Mouse (Mus musculus): ENCODE results near the gene Noa1. TPM values are rescaled to one million over a fixed set of nuclear protein-coding genes. Genes with fewer than 3 reads are reported as not detected.

Gene Noa1
- polyA plus RNA-seq, 2 experiments: 11.4 to 14.0 TPM

DNA sequence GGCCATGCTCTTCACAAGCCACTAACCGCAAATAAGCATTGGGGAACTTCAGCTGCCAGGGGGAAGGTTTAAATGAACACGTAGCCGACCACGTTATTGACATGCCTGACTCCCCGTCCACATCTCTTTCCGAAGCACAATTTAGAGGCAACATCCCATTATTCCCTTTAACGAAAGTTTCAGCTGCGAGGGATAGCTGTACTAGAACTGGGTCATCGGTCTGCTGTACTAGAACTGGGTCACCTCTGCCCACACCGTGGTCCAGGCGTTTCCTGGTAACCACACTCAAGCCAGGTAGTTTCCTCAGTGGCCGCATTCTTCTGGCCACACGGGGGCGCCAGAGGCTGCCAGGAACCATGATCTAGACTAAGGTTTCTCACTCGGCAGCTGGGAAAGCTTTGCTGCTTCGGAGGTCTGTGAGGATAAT, 44.5 kb upstream of the Noa1 start:
- H3K9ac ChIP-seq (replicated peaks): no peak overlapping the region
- no peaks in the 10 kb centered on the region for H3K9me3 ChIP-seq (ENCODE audit: control insufficient read depth, low read length)
- peak overlapping the region; percentile 51 for H3K4me2 ChIP-seq (ENCODE audit: low read depth)
- under 1% methylated on average over 16 of the region's 16 CpGs for WGBS (ENCODE audit: insufficient replicate concordance)
- H3K27me3 ChIP-seq (ENCODE audit: control insufficient read depth, insufficient read depth, low read length): no peaks in the 10 kb centered on the region
- H3K27ac ChIP-seq: no peak overlapping the region
- H3K4me1 ChIP-seq (replicated peaks; ENCODE audit: control insufficient read depth in 2 of 2, insufficient read depth in 2 of 2, low read length in 1 of 2): peaks cover 0 to 8% of the 10 kb centered on the region in 2 experiments; a peak in 2 of 4 replicates
- TF ChIP-seq CTCF (IDR thresholded peaks at IDR 0.05; ENCODE audit: low read depth) (peak; percentile 98), EP300 (IDR thresholded peaks at IDR 0.05; ENCODE audit: low read depth) (no peak)
- DNase-seq (ENCODE audit: low read depth in 3 of 3, low spot score in 3 of 3): peak; percentile 41 to 50 (median 43)
- H3K4me3 ChIP-seq (ENCODE audit: insufficient read depth in 1 of 2, low read depth in 2 of 2, low read length in 2 of 2): peak overlapping the region in 1 of 2 experiments; percentile 46; a peak in 2 of 4 replicates
- 0 out of 2 replicates have a peak, but pooled peaks have one; percentile 22 for ATAC-seq (ENCODE audit: insufficient read depth)
- peaks cover 6% of the 10 kb centered on the region for H3K36me3 ChIP-seq (replicated peaks; ENCODE audit: control insufficient read depth, insufficient read depth, low read depth)

DNA sequence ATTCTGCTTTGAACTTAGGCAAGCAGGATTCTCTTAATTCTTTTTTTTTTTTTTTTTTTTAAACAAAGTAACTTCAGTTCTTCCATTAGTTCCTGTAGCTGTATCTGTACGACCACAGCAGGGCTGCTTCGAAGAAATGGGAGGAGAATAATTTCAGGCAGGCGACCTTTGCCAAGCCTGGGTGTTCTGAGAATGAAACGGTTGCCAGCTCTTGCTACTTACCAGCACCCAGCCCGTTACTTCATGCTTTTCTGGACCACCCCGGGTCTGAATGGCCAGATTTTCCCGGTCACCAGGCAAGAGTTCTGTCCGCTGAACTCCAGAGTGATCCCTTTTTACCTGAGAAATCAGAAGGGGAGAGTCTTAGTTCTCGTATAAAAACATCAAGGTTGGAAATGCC, 41.8 kb upstream of the Noa1 start:
- peaks cover 23% of the 10 kb centered on the region for H3K36me3 ChIP-seq (replicated peaks; ENCODE audit: control insufficient read depth, insufficient read depth, low read depth)
- DNase-seq (ENCODE audit: low read depth in 3 of 3, low spot score in 3 of 3) (no peak), ATAC-seq (ENCODE audit: insufficient read depth) (no peak)
- no peak overlapping the region for H3K27ac ChIP-seq
- H3K4me3 ChIP-seq (ENCODE audit: insufficient read depth in 1 of 2, low read depth in 2 of 2, low read length in 2 of 2): no peak overlapping the region
- WGBS (ENCODE audit: insufficient replicate concordance): 68% methylated on average over 9 of the region's 9 CpGs
- H3K4me2 ChIP-seq (ENCODE audit: low read depth): no peak overlapping the region
- no peak overlapping the region for H3K9ac ChIP-seq (replicated peaks)
- no peaks in the 10 kb centered on the region for H3K9me3 ChIP-seq (ENCODE audit: control insufficient read depth, low read length)
- H3K4me1 ChIP-seq (replicated peaks; ENCODE audit: control insufficient read depth in 2 of 2, insufficient read depth in 2 of 2, low read length in 1 of 2): peaks cover 0 to 2% of the 10 kb centered on the region in 2 experiments; a peak in 2 of 4 replicates
- TF ChIP-seq CTCF (IDR thresholded peaks at IDR 0.05; ENCODE audit: low read depth): no peak
- TF ChIP-seq EP300 (IDR thresholded peaks at IDR 0.05; ENCODE audit: low read depth): no peak
- no peaks in the 10 kb centered on the region for H3K27me3 ChIP-seq (ENCODE audit: control insufficient read depth, insufficient read depth, low read length)

DNA sequence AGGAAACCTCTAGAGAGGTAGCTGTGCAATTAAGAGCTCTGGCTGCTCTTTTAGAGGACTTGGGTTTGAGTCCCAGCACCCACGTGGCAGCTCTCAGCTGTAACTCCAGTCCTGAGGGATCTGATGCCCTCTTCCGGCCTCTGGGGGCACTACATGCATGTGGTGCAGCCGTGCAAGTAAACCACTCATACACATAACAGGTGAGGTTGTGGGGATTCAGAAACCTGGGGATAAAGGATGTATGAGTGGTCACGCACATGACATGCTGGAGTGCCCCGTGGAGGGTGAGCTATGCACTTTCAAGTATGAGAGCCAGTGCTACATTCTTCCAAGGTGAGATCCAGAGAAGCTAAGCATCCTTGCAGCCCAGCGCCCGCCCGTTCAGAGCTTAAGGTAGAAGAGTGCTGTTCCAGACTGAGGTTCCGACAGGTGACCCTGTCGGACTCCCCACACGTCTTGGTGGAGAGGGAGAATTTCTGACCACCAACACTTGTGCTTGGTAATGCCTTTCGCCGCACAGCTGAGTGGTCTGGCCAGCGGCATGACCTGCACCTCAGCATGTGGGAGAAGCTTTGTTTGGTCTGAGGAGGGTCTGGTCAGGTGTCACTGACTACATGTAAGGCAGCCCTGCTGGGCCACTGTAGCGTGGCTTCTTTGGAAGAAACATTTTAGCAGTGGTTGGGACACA, 40.2 kb upstream of the Noa1 start:
- Histone ChIP-seq H3K9ac (replicated peaks) (no peak overlapping the region), H3K27me3 (ENCODE audit: control insufficient read depth, insufficient read depth, low read length) (no peaks in the 10 kb centered on the region), H3K9me3 (ENCODE audit: control insufficient read depth, low read length) (no peaks in the 10 kb centered on the region), H3K4me3 (ENCODE audit: insufficient read depth in 1 of 2, low read depth in 2 of 2, low read length in 2 of 2) (no peak overlapping the region), H3K4me2 (ENCODE audit: low read depth) (no peak overlapping the region), H3K27ac (no peak overlapping the region), H3K36me3 (replicated peaks; ENCODE audit: control insufficient read depth, insufficient read depth, low read depth) (peaks cover 35% of the 10 kb centered on the region), H3K4me1 (replicated peaks; ENCODE audit: control insufficient read depth in 2 of 2, insufficient read depth in 2 of 2, low read length in 1 of 2) (peaks cover 0 to 2% of the 10 kb centered on the region in 2 experiments; a peak in 2 of 4 replicates)
- ATAC-seq (ENCODE audit: insufficient read depth) (no peak), DNase-seq (ENCODE audit: low read depth in 3 of 3, low spot score in 3 of 3) (no peak)
- 88% methylated on average over 15 of the region's 15 CpGs for WGBS (ENCODE audit: insufficient replicate concordance)
- TF ChIP-seq CTCF (IDR thresholded peaks at IDR 0.05; ENCODE audit: low read depth) (peak; percentile 34), EP300 (IDR thresholded peaks at IDR 0.05; ENCODE audit: low read depth) (no peak)

DNA sequence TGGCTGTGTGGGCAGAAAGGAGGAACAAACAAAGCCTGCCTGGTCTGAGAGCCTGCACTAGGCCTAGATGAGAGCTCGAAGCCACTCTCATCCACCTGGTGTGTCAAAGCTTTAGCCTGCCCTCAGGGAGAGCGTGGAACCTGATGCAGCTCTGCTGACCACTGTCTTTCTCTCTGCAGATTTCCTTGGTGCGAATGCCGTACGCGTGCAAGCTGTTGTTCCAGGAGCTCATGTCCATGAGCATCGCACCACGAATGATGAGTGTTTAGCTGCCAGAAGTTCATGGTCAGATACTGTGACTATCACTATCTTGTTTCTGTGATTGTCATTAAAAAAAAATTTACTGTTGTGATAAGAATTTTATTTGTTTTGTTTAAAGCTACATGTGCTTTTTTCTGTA, 39.0 kb upstream of the Noa1 start:
- DNase-seq (ENCODE audit: low read depth in 3 of 3, low spot score in 3 of 3): no peak
- Histone ChIP-seq H3K4me3 (ENCODE audit: insufficient read depth in 1 of 2, low read depth in 2 of 2, low read length in 2 of 2) (no peak overlapping the region), H3K36me3 (replicated peaks; ENCODE audit: control insufficient read depth, insufficient read depth, low read depth) (peaks cover 46% of the 10 kb centered on the region), H3K4me1 (replicated peaks; ENCODE audit: control insufficient read depth in 2 of 2, insufficient read depth in 2 of 2, low read length in 1 of 2) (no peaks in the 10 kb centered on the region), H3K27me3 (ENCODE audit: control insufficient read depth, insufficient read depth, low read length) (no peaks in the 10 kb centered on the region), H3K9ac (replicated peaks) (no peak overlapping the region), H3K9me3 (ENCODE audit: control insufficient read depth, low read length) (no peaks in the 10 kb centered on the region), H3K27ac (no peak overlapping the region), H3K4me2 (ENCODE audit: low read depth) (no peak overlapping the region)
- no peak for TF ChIP-seq EP300 (IDR thresholded peaks at IDR 0.05; ENCODE audit: low read depth)
- ATAC-seq (ENCODE audit: insufficient read depth): no peak
- WGBS (ENCODE audit: insufficient replicate concordance): 90% methylated on average over 8 of the region's 8 CpGs

DNA sequence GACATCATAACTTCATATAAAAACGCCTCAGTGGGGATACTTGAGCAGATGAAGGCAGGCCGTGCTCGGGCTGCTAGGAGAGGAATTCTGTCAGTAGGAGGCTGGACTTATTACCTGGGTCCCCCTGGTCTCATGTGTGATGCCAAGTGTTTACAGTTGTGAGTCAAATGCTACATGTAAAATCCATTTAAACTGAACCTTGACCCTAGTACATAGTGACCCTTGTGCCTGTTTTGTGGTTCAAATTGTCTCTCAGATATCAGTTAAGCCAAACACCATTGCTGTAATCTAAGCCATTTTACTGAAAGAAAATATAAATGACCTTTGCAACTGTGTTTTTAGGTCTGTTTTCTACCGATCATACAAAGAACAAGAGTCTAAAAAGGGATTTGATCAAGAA, 30.1 kb upstream of the Noa1 start:
- no peak for ATAC-seq (ENCODE audit: insufficient read depth)
- Histone ChIP-seq H3K9ac (replicated peaks) (no peak overlapping the region), H3K27me3 (ENCODE audit: control insufficient read depth, insufficient read depth, low read length) (no peaks in the 10 kb centered on the region), H3K36me3 (replicated peaks; ENCODE audit: control insufficient read depth, insufficient read depth, low read depth) (peaks cover 58% of the 10 kb centered on the region), H3K4me1 (replicated peaks; ENCODE audit: control insufficient read depth in 2 of 2, insufficient read depth in 2 of 2, low read length in 1 of 2) (no peaks in the 10 kb centered on the region), H3K27ac (no peak overlapping the region), H3K9me3 (ENCODE audit: control insufficient read depth, low read length) (no peaks in the 10 kb centered on the region), H3K4me3 (ENCODE audit: insufficient read depth in 1 of 2, low read depth in 2 of 2, low read length in 2 of 2) (no peak overlapping the region), H3K4me2 (ENCODE audit: low read depth) (no peak overlapping the region)
- no peak for DNase-seq (ENCODE audit: low read depth in 3 of 3, low spot score in 3 of 3)
- 72% methylated on average over 4 of the region's 4 CpGs for WGBS (ENCODE audit: insufficient replicate concordance)
- no peak for TF ChIP-seq EP300 (IDR thresholded peaks at IDR 0.05; ENCODE audit: low read depth)
- TF ChIP-seq CTCF (IDR thresholded peaks at IDR 0.05; ENCODE audit: low read depth): no peak
